Comparison of ENCODE assay signal across 30 mouse cellular contexts in genomic region chr10:40264920-40265319, GRCm38 (mm10). TPM values are rescaled to one million over a fixed set of nuclear protein-coding genes. Genes with fewer than 3 reads are reported as not detected.
A peak's percentile ranks its signal among the peaks of the same experiment; 100 is the strongest.
DNase-seq lines count a peak whose midpoint lies in the region; ATAC-seq and TF ChIP-seq lines count a peak whose summit lies in the region.
"Had no signal": no experiment of that assay in that cellular context is flagged by ENCODE, and none has a peak within 500 bp of the region (broad histone marks: within the 10 kb centered on the region; RNA-seq: fewer than 3 reads in every experiment).

No protein-coding gene starts in this region.

- no peaks in the 10 kb centered on the region for H3K9me3 ChIP-seq in kidney, postnatal 0 days (replicated peaks; ENCODE audit: low read length)
- no peaks in the 10 kb centered on the region for H3K9me3 ChIP-seq in E14TG2a.4 (ENCODE audit: low read length)
- H3K9me3 ChIP-seq: embryonic facial prominence, embryonic 13.5 days; forebrain, embryonic 10.5 days; forebrain, embryonic 15.5 days; heart, embryonic 15.5 days; megakaryocyte, embryonic 14.5 days; midbrain, embryonic 12.5 days; neural tube, embryonic 12.5 days had no signal

- TF ChIP-seq POLR2A in kidney, adult 2 months (IDR thresholded peaks at IDR 0.05; ENCODE audit: low read depth, low read length), result no peak

- no peak overlapping the region for H3K4me2 ChIP-seq in kidney, postnatal 0 days (ENCODE audit: low read length)
- H3K4me2 ChIP-seq: embryonic facial prominence, embryonic 13.5 days; forebrain, embryonic 15.5 days; heart, embryonic 15.5 days; hindbrain, embryonic 12.5 days; midbrain, embryonic 12.5 days; neural tube, embryonic 12.5 days had no signal

- no peaks in the 10 kb centered on the region for H3K27me3 ChIP-seq in kidney, postnatal 0 days (ENCODE audit: insufficient read depth, low read length)
- no peaks in the 10 kb centered on the region for H3K27me3 ChIP-seq in kidney, adult 2 months (replicated peaks; ENCODE audit: control insufficient read depth, insufficient read depth, low read length)
- H3K27me3 ChIP-seq in E14TG2a.4 (ENCODE audit: insufficient read depth, low read length), result no peaks in the 10 kb centered on the region
- H3K27me3 ChIP-seq: embryonic facial prominence, embryonic 13.5 days; forebrain, embryonic 15.5 days; heart, embryonic 15.5 days; hindbrain, embryonic 12.5 days; megakaryocyte, embryonic 14.5 days; midbrain, embryonic 12.5 days; neural tube, embryonic 12.5 days had no signal

- DNase-seq in kidney, postnatal 0 days (ENCODE audit: low spot score), result no peak
- DNase-seq in kidney, adult 2 months, result no peak
- peak; percentile 24 for DNase-seq in A20 (ENCODE audit: low read depth, low spot score)
- DNase-seq in R1 (ENCODE audit: low read depth, low spot score), result peak; percentile 50
- no peak for DNase-seq in adrenal gland, adult 18-20 months (ENCODE audit: low spot score in 2 of 2)
- no peak for DNase-seq in layer of hippocampus, postnatal 36 days
- DNase-seq: adrenal gland, postnatal 14 days; B cell, adult 2 months; cerebellum, adult 11-12 months; cerebellum, adult 9-11 months; kidney, adult 9 months; kidney, postnatal 14 days; left cerebral cortex, postnatal 4 days; lung, adult 18-20 months; lung, postnatal 36 days; right cerebral cortex, adult 18-20 months; right cerebral cortex, postnatal 4 days; thymus, adult 2 months; thymus, postnatal 36 days had no signal

- 91% methylated on average over 3 of the region's 3 CpGs for WGBS in kidney, postnatal 0 days
- WGBS in kidney, adult 2 months, result 90% methylated on average over 3 of the region's 3 CpGs

- H3K36me3 ChIP-seq in kidney, postnatal 0 days (ENCODE audit: insufficient read depth, low read length), result no peaks in the 10 kb centered on the region
- H3K36me3 ChIP-seq in kidney, adult 2 months (ENCODE audit: control insufficient read depth, insufficient read depth, low read length), result no peaks in the 10 kb centered on the region
- no peaks in the 10 kb centered on the region for H3K36me3 ChIP-seq in E14TG2a.4 (ENCODE audit: insufficient read depth, low read length)
- H3K36me3 ChIP-seq: embryonic facial prominence, embryonic 13.5 days; forebrain, embryonic 10.5 days; forebrain, embryonic 15.5 days; heart, embryonic 15.5 days; hindbrain, embryonic 12.5 days; midbrain, embryonic 12.5 days; neural tube, embryonic 12.5 days had no signal

- no peak overlapping the region for H3K27ac ChIP-seq in kidney, postnatal 0 days
- no peak overlapping the region for H3K27ac ChIP-seq in kidney, adult 2 months (ENCODE audit: insufficient read depth, low read depth, low read length)
- H3K27ac ChIP-seq: embryonic facial prominence, embryonic 13.5 days; forebrain, embryonic 10.5 days; forebrain, embryonic 15.5 days; heart, embryonic 15.5 days; hindbrain, embryonic 12.5 days; midbrain, embryonic 12.5 days; neural tube, embryonic 12.5 days had no signal

- TF ChIP-seq CTCF in kidney, postnatal 0 days (IDR thresholded peaks at IDR 0.05; ENCODE audit: low read depth), result 0 out of 2 replicates have a peak, but pooled peaks have one; percentile 12
- TF ChIP-seq CTCF in kidney, adult 2 months (conservative IDR thresholded peaks at IDR 0.05; ENCODE audit: insufficient read depth, insufficient read length, low read depth, low read length), result no peak
- TF ChIP-seq CTCF in E14TG2a.4 (conservative IDR thresholded peaks at IDR 0.05; ENCODE audit: low read length), result peak; percentile 41

- ATAC-seq in kidney, postnatal 0 days (replicated peaks; ENCODE audit: low FRiP score, low read depth), result no peak
- ATAC-seq: forebrain, embryonic 15.5 days; intestine, embryonic 16.5 days had no signal

- H3K9ac ChIP-seq in kidney, postnatal 0 days (ENCODE audit: low read depth, low read length), result no peak overlapping the region
- H3K9ac ChIP-seq: embryonic facial prominence, embryonic 13.5 days; forebrain, embryonic 15.5 days; heart, embryonic 15.5 days; hindbrain, embryonic 12.5 days; midbrain, embryonic 12.5 days; neural tube, embryonic 12.5 days had no signal

- H3K4me1 ChIP-seq in kidney, postnatal 0 days (replicated peaks; ENCODE audit: insufficient read depth, low read length), result no peaks in the 10 kb centered on the region
- peaks cover 2% of the 10 kb centered on the region; the same call in 1 of the 2 replicates for H3K4me1 ChIP-seq in kidney, adult 2 months (ENCODE audit: control insufficient read depth, insufficient read depth, low read length)
- peaks cover 27% of the 10 kb centered on the region for H3K4me1 ChIP-seq in E14TG2a.4 (replicated peaks; ENCODE audit: low read depth, low read length)
- H3K4me1 ChIP-seq: forebrain, embryonic 15.5 days; heart, embryonic 15.5 days; hindbrain, embryonic 12.5 days; midbrain, embryonic 12.5 days; neural tube, embryonic 12.5 days had no signal

- H3K4me3 ChIP-seq in kidney, postnatal 0 days (replicated peaks; ENCODE audit: low read depth, low read length), result no peak overlapping the region
- H3K4me3 ChIP-seq in kidney, adult 2 months (ENCODE audit: insufficient read depth, low read depth, low read length), result no peak overlapping the region
- H3K4me3 ChIP-seq in E14TG2a.4 (replicated peaks; ENCODE audit: low read length), result no peak overlapping the region
- H3K4me3 ChIP-seq: embryonic facial prominence, embryonic 13.5 days; forebrain, embryonic 10.5 days; forebrain, embryonic 15.5 days; heart, embryonic 15.5 days; hindbrain, embryonic 12.5 days; megakaryocyte, embryonic 14.5 days; midbrain, embryonic 12.5 days; myocyte; neural tube, embryonic 12.5 days had no signal

RNA-seq across cellular contexts. Expression of gene Gtf3c6, which starts 7.0 kb away (rescaled TPM):
- polyA plus RNA-seq in kidney, postnatal 0 days (2015; fragmentation: Nextera tagmentation; extraction: Ambion mirVana), result 88.1 and 92.2 TPM in 2 replicates
- polyA plus RNA-seq in kidney, adult 2 months (2012; rRNA removed), result 9.5 and 11.7 TPM in 2 replicates
- total RNA-seq in adrenal gland, adult 18-20 months (2021), result 10 to 100 TPM; 36.6 to 50.0 TPM
- 10 to 100 TPM; 23.7 to 29.4 TPM for total RNA-seq in layer of hippocampus, postnatal 36 days (2021)

RNA-seq across cellular contexts. Expression of gene Rpf2, which starts 18.1 kb away (rescaled TPM):
- polyA plus RNA-seq in kidney, postnatal 0 days (2015; fragmentation: Nextera tagmentation; extraction: Ambion mirVana), result 56.8 and 58.9 TPM in 2 replicates
- 2.9 and 5.6 TPM in 2 replicates for polyA plus RNA-seq in kidney, adult 2 months (2012; rRNA removed)
- total RNA-seq in adrenal gland, adult 18-20 months (2021), result 10 to 100 TPM; 20.1 to 26.1 TPM
- 10 to 100 TPM; 19.4 to 22.4 TPM for total RNA-seq in layer of hippocampus, postnatal 36 days (2021)

RNA-seq across cellular contexts. Expression of gene Amd1, which starts 37.1 kb away (rescaled TPM):
- 44.1 and 46.9 TPM in 2 replicates for polyA plus RNA-seq in kidney, postnatal 0 days (2015; fragmentation: Nextera tagmentation; extraction: Ambion mirVana)
- 12.8 and 18.4 TPM in 2 replicates for polyA plus RNA-seq in kidney, adult 2 months (2012; rRNA removed)
- 10 to 100 TPM; 45.7 to 51.7 TPM for total RNA-seq in adrenal gland, adult 18-20 months (2021)
- total RNA-seq in layer of hippocampus, postnatal 36 days (2021), result 10 to 100 TPM; 90.1 to 92.0 TPM

Comparison
In these comparisons a context has a peak if more than half of its experiments do, and no peak if none do; other contexts are left out.
1. DNase-seq: peak in A20 (single experiment) and R1 (single experiment); none in kidney, postnatal 0 days (single experiment), kidney, adult 2 months (single experiment), adrenal gland, adult 18-20 months (0 of 2) and layer of hippocampus, postnatal 36 days (0 of 2).